Mouse (Mus musculus) embryo, embryonic 9.5 days (tissue): Measurements from ENCODE around the gene Gna13.
A peak's percentile ranks its signal among the peaks of the same experiment; 100 is the strongest.

Experiments used
- DNase-seq: peaks from one replicate; pipeline ENCODE4 v3.0.0-alpha.2; 2017; ENCODE audit errors: extremely low spot score

Gna13 gene

DNA sequence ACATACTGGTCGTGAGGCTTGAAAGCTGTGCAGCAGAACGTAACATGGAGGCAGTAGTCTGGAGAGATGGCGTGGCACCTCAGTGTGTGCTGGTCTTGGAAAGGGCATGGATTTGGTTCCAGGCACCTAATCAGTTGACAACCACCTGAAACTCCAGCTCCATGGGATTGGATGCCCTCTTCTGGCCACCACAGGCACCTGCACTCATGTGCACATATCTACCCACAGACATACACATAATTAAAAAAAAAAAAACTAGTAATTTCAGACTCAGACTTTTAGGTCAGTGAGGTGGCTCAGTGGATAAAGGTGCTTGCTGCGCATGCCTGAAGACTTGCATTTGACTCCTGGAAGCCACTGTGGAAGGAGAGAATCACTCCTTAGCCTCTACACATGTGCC is 59.6 kb downstream of the Gna13 start:
- DNase-seq, result no peak

DNA sequence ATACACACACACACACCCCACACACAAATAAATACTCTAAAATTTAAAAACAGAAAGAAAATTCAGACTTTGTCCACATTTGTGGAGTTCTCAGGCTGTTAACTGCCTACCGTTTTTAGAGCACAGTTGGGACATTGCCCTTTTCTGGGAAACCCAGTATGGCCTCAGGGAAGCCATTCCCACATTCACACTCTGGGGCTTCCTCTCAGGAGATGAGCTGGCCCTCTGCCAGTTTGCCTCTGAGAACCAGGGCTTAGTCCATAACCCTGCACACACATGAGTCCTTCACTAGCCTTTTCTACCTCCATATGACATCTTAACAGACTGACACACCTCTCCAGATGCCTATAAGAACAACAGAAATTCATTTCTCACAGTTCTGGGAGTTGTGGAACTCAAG is 60.7 kb downstream of the Gna13 start:
- no peak for DNase-seq

DNA sequence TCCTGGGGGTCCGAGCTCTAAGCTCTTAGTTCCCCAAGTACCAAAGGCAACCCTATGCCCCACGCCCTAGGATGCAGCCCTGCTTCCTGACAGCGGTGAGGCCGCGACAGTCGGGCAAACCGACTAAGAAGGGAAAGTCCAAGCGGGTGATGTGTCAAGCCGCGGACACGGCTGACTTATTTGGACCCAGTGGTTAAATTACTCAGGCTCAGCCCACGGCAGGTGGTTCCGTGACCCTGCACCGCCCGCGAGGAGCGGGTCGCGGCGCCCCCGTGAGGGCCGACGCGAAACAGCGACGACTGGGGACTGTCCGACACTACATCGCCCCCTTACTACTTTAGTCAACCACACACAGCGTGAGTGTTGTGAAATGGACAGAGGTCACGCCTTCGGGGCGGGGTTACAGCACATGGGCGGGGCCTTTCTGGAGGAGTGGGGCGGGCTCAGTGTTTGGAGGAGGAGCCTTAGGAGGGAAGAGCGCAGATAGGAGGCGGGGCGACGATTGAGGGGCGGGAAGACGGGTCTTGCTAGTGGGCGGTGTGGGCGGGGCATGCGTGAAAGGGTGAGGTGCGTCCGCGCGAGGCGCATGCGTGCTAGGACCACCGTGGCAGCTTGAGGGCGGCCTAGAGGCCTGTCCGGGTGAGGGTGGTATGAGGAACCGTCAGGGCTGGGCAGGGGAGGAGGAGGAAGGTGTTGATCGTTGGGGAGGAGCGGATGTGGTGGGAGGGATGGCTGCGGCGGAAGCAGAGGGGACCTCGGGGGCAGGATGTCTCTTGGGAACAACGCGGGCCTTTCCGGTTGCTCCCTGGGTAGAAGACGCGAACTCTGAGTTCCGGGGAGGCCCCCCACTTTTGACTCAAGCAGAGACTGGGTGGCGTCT is 63.0 kb downstream of the Gna13 start, which contains the start of gene Amz2:
Gene Amz2 (plus strand): TSS at position 555 of the 880 bp plus-strand sequence.
- peak; percentile 100 for DNase-seq

DNA sequence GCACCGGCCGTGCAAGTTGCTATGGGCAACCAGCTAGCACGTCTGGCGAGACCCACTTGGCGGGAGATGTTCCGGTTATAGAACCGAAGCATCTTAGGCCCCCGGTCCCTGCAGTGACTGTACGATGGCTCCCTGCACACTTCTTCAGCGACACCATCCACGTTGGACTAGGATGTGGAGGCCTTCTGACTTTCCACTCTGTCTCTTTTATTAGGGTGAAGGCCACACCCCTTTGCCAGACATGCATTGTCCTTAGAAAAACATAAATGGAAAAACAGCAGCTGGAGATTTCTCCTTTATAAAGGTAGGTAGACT is 63.6 kb downstream of the Gna13 start:
- no peak for DNase-seq

DNA sequence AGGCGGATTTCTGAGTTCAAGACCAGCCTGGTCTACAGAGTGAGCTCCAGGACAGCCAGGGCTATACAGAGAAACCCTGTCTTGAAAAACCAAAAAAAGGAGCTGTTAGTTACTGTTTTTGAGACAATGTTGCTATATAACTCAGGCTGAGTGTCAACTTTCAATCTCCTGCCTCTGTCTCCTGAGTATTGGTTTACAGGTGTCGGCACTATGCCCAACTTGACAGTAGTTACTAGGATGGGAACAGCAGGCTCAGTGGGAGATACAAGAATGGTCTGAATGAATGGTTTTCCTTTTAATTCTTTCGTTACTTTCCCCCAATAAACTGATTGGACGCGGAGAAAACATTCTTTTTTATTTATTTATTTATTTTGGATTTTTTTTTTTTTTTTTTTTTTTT is 64.7 kb downstream of the Gna13 start:
- DNase-seq, result no peak

DNA sequence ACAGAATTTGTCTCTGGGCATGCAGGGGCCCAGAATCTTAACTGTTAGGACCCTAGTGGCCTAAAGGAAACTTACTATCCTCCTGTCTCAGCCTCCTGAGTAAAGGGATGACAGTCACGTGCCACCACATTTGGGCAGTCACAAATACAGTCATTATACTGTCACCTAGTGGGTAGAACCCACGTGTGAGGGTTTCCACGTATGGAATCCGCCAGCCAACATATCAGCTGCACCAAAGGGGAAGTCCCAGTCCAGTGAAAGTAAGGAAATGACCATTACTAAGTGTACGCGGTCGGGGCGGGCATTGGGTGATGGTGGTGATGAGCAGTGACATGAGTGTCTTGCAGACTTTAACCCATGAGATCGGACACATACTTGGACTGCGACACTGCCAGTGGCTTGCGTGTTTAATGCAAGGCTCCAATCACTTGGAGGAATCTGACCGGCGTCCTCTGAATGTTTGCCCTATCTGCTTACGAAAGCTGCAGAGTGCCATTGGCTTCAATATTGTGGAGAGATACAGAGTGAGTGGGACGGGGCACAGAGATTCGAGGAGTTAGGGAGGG is 71.7 kb downstream of the Gna13 start:
- DNase-seq, result no peak

DNA sequence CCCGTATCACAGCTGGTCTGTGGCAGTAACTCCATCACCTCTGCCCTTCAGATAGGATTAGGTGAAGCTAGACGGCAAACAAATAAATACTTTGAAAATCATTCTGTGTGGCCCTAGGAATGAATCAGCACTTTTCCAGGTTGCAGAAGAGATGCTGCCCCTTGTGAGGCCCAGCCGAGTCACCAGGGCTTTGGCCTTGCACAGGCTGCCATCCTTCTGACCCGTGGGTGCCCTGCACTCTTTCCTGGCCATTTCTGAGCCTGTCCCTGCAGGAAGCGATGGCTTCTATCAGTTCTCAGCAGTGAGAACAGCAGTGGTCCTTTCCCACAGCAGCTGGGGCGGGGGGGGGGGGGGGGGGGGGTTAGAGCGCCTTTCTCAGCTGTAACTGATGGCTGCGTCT is 74.3 kb downstream of the Gna13 start:
- no peak for DNase-seq

DNA sequence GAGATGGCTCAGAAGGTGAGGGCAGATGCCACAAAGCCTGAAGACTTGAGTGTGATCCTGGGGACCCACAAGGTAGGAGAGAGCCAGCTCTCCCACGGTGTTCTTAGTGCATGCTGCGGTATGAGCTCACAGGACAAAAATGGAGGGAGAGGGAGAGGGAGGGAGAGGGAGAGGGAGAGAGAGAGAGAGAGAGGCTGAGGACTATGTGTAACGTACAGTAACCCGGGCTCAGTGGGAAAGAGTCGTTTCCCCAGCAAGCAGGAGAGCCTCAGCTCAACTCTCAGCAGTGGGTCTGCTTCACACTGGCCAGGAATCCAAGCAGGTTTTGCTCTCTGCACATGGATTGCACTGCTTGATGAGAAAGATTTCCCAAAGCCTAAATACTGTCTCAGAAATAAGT is 76.6 kb downstream of the Gna13 start:
- no peak for DNase-seq

DNA sequence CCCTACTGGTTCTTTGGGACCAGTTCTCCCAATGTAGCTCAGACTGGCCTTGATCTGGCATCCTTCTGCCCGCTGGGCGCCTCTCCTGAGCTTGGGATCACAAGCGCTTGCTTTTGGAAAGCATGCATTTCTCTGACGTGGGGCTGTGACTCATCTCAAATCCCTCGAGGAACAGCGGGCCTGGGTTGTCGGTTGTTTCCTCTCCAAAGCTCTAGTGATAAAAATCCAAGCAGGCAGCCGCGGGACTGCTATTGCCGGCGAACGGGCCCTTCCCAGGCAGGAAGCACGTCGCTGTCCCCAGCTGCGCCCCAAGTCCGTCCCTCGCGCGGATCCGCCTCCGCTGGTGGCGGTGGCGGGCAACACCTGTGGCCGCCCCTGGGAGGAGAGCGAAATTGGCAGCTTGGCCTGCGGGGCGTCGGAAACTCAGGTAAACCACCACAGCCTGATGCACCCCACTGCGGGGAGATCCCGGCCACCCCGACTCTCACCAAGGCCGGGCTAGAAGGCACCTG is 77.3 kb downstream of the Gna13 start:
- peak; percentile 68 for DNase-seq

DNA sequence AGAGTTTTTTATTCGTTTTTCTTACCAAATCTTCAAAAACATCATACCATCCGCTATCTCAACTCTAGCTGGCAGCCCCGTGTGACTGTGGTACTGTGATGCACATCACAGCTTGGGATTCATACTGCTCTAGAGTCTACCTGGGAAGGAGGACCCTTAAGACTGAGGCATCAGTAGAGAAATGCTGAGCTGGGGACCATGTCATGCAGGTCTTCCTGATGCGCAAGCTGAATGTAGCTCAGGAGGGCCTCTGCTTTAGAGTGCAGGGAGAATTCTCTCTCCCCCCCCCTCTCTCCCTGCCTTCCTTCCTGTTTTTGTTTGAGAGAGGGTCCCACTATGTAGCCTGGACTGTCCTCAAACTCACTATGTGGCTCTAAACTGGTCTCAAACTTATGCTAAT is 78.0 kb downstream of the Gna13 start:
- no peak for DNase-seq

DNA sequence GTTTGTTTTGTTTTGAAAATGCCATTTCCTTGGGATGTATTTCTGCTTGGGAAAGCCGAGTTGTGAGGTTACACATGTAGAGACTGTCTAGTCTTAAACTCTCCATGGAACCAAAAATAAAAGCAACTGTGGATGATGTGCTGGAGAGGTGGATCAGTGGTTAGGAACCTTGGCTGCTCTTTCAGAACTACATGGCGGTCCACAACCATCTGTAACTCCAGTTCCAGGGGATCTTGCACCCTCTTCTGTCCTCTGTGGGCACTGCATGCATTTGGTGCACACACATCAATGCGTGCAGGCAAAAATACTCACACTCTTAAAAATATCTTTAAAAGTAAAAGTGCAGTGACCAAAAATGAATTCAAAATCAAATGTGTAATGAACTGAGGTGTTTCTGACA is 78.5 kb downstream of the Gna13 start:
- peak; percentile 28 for DNase-seq

DNA sequence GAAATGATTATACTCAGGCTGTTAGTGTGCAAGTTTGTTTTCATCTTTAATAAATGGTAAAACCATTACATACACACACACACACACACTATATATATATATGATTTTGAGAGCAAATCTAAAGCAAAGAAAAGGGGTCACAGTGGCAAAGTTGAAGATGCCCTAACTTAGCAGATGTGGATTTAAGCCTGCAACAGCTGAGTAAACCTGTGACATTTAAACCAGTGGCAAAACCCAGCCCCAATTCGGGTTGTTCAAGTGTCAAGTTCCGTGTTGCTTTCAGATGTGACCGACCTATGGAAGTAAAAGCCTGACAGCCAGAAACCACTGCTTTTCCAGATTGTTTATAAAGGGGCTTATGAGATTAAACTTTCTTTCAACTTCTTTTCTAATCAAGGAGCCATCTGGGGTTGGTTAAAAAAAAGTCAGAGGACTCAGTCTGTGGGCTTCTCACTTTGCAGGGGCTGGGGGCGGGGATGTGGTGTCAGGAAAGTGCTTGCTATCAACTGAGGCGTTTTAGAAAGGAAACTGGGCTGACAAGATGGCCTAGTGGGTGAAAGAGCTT is 79.6 kb downstream of the Gna13 start:
- no peak for DNase-seq

DNA sequence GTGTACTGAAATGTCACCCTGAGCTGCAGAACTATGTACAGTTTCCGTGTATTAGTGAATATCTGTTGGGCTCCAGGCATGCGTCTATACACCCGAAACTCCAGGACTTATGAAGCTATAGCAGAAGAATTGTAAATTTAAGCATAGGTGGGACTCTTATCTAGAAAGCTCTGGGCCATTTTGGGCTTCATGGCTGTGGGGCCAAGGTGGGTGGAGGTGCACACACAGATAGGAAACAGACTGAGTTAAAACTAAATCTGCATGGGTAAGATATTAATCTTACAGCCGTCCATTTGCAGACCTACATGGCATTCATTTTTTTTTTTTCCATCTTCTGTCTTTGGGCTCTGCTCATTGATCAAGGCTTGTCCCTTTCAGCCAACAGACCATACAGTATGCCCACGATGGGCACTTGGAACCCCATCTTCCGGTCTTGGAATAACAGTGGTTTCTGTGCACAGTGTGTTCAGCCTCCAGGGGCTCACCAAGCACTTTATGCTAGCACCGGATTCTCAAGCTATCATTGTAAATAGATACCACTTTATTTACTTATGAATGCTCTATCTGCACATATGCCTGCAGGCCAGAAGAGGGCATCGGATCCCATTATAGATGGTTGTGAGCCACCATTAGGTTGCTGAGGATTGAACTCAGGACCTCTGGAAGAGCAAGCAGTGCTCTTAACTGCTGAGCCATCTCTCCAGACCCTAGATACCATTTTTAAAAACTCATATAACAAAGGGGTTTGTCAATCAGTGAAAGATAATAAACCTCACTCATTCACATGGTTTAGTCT is 81.0 kb downstream of the Gna13 start:
- DNase-seq, result no peak

DNA sequence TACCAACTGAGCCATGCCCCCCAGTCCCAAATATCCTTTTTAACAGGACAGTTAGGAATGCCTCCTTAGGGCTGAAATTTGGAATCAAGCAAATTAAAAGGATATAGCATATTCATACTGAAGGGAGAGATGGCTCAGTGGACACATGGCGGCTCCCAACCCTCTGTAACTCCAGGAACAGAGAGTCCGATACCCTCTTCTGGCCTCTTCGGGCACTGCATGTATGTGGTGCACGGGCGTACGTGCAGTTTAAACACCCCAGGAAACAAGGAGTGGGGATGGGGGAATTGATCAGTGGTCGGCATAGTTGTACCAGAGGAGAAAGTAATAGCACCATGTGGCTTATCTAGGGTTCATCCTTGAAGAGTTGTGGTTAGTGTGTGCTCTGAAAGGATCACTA is 82.0 kb downstream of the Gna13 start:
- peak; percentile 19 for DNase-seq

DNA sequence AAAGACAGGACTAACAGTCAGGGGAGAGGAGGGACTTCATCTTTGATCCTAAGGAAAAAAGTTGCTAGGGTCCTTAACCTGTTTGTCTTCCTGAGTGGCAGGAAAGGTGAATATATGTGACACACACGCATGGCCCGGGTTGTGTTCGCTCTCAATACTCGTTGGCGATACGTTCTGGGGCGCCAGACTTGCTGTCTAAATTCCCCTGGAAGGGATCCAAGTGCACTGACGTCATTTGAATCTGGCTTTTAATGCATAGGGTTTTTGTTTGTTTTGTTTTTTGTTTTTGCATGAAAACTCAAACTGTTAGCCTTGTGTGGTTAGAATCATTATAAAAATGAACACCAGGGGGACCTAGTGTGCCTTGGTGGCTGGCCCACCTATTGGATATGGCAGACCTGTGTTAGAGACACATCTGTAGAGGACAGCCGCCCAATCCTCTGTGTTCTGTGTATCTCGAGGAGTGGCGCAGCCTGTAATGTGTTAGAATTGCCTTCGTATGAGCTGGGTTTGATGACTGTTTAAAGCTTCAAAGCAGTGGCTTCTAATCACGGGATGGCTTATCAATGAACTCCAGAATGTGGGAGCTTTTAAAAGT is 82.9 kb downstream of the Gna13 start:
- DNase-seq, result peak; percentile 49
